In the genomic region with DNA sequence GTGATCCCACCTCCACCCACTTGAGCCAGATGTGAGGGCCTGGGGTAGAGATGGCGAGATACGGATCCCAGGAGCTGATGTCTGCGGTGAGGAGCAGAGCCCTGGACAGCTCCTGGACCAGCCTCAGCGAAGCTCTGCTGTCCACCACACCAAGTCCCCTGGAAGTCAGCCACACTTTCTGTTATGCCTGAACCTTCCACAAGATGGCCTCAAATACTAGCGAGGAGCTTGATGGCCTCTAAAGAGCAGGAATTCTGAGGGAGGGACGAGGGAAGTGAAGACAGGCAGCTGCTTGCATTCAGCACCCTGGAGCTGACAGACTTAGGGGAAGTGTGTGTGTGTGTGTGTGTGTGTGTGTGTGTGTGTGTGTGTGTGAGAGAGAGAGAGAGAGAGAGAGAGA, we compare ENCODE assay signal across 8 mouse cellular contexts. TPM values are rescaled to one million over a fixed set of nuclear protein-coding genes. Genes with fewer than 3 reads are reported as not detected.
DNase-seq lines count a peak whose midpoint lies in the region; ATAC-seq lines count a peak whose summit lies in the region.

No protein-coding gene starts in this region.

- 0 out of 2 replicates have a peak overlapping the region, but pooled peaks have one; percentile 29 for H3K9ac ChIP-seq in hindbrain, embryonic 11.5 days (ENCODE audit: low read depth, low read length)

- DNase-seq in T-cell, adult 2 months (ENCODE audit: low spot score): peak; percentile 5
- peak; percentile 67 to 84 for DNase-seq in cerebellum, postnatal 25 days
- peak; percentile 45 to 61 for DNase-seq in frontal cortex, postnatal 25 days (ENCODE audit: low spot score in 2 of 2)
- peak; percentile 86 for DNase-seq in hindbrain, embryonic 11.5 days (ENCODE audit: low spot score)
- DNase-seq in layer of hippocampus, adult 9-11 months: peak; percentile 74
- peak; percentile 93 for DNase-seq in lung, postnatal 10 days
- peak; percentile 91 for DNase-seq in retina, embryonic 14.5 days (ENCODE audit: low spot score)
- DNase-seq in yolk sac, embryonic 10.5 days (ENCODE audit: low spot score): peak; percentile 76

- H3K9me3 ChIP-seq in hindbrain, embryonic 11.5 days (ENCODE audit: control insufficient read depth, low read length): no peaks in the 10 kb centered on the region

- H3K36me3 ChIP-seq in hindbrain, embryonic 11.5 days (ENCODE audit: control insufficient read depth, insufficient read depth, low read length): no peaks in the 10 kb centered on the region

- H3K27ac ChIP-seq in hindbrain, embryonic 11.5 days (ENCODE audit: low read depth, low read length): no peak overlapping the region

- H3K4me3 ChIP-seq in hindbrain, embryonic 11.5 days (ENCODE audit: low read depth, low read length): peak overlapping the region; percentile 25; the same call in 1 of the 2 replicates

- peak overlapping the region; percentile 47 for H3K4me2 ChIP-seq in hindbrain, embryonic 11.5 days (replicated peaks; ENCODE audit: low read depth, low read length)

- H3K27me3 ChIP-seq in hindbrain, embryonic 11.5 days (ENCODE audit: control insufficient read depth, insufficient read depth, low read length): peaks cover 29% of the 10 kb centered on the region

- 1% methylated on average over 6 of the region's 6 CpGs for WGBS in hindbrain, embryonic 11.5 days

- ATAC-seq in hindbrain, embryonic 11.5 days (ENCODE audit: low FRiP score): peak; percentile 66

- H3K4me1 ChIP-seq in hindbrain, embryonic 11.5 days (replicated peaks; ENCODE audit: control insufficient read depth, insufficient read depth, low read length): no peaks in the 10 kb centered on the region; the same call in 1 of the 2 replicates

RNA-seq across cellular contexts. Expression of gene Ascl5, which starts 0.9 kb away (rescaled TPM):
- polyA plus RNA-seq in hindbrain, embryonic 11.5 days (2014; fragmentation: Nextera tagmentation; extraction: Ambion mirVana): not detected in 2 replicates

RNA-seq across cellular contexts. Expression of gene Cacna1s, which starts 1.1 kb away (rescaled TPM):
- 0.20 and 0.43 TPM in 2 replicates for polyA plus RNA-seq in hindbrain, embryonic 11.5 days (2014; fragmentation: Nextera tagmentation; extraction: Ambion mirVana)

RNA-seq across cellular contexts. Expression of gene Tmem9, which starts 43.5 kb away (rescaled TPM):
- polyA plus RNA-seq in hindbrain, embryonic 11.5 days (2014; fragmentation: Nextera tagmentation; extraction: Ambion mirVana): 60.8 and 84.0 TPM in 2 replicates

RNA-seq across cellular contexts. Expression of gene Igfn1, which starts 45.3 kb away (rescaled TPM):
- not detected in 2 replicates for polyA plus RNA-seq in hindbrain, embryonic 11.5 days (2014; fragmentation: Nextera tagmentation; extraction: Ambion mirVana)

Comparison
In these comparisons a context has a peak if more than half of its experiments do, and no peak if none do; other contexts are left out.
1. DNase-seq: peak in every context shown above with its lines; median percentile 93 in lung, postnatal 10 days; 91 in retina, embryonic 14.5 days; 86 in hindbrain, embryonic 11.5 days; 76 in yolk sac, embryonic 10.5 days; 76 in cerebellum, postnatal 25 days; 74 in layer of hippocampus, adult 9-11 months; 53 in frontal cortex, postnatal 25 days; 5 in T-cell, adult 2 months.